Mouse (Mus musculus) erythroblast, embryonic 14.5 days (primary cell): Measurements from ENCODE around the gene Cetn4.

ENCODE experiments used
- GATA1 ChIP-seq: IDR thresholded peaks from 2 replicates; pipeline ENCODE4 v1.6.1; 2012; ENCODE audit warnings: low read length, inconsistent platforms, mixed read lengths
- TAL1 ChIP-seq: IDR thresholded peaks from 3 replicates; pipeline ENCODE4 v1.6.1; 2012; ENCODE audit warnings: low read length, inconsistent platforms, mixed read lengths

DNA sequence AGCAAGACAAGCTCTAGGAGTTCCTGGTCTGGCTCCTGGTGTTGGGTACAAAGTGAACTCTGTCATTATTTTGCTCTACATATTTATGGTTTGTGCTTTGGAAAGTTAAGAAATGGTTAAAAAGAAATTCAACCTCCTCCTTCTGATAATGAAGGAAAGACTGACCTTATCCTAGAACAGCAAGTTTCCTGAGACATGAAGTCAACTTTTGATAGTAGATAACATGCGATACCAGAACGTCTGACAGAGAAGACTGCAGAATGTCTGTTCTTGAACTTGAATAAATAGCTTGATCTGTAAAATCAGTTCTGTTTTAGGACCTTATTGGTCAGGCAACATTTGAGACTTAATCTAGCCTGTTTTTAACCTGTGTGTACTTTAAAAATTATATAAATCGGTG is 14.1 kb upstream of the Cetn4 start:
- TF ChIP-seq GATA1 (no peak), TAL1 (no peak)
